Mouse (Mus musculus) adrenal gland, adult 18-20 months (tissue): ENCODE measurements around the gene Cd300a. TPM values are rescaled to one million over a fixed set of nuclear protein-coding genes. Genes with fewer than 3 reads are reported as not detected.
A peak's percentile ranks its signal among the peaks of the same experiment; 100 is the strongest.
"Not testable (repeated sequence)": the region's sequence is repeated elsewhere in the genome, so short reads cannot be mapped to it uniquely, and the experiment has no call there.

Experiments
- DNase-seq, 2 experiments: peaks; one replicate each; pipeline ENCODE4 v3.0.0; 2021 to 2022; ENCODE audit warnings: low spot score in 2 of 2
- total RNA-seq, 2 experiments: library from RNA; stranded (reverse); gene quantifications; 1 replicate in 1 of 2; 2 replicates in 1 of 2; pipeline ENCODE4 v1.2.3; 2021

Gene Cd300a
- total RNA-seq, 2 experiments from 2014 or later = 1.3 to 3.3 TPM

DNA sequence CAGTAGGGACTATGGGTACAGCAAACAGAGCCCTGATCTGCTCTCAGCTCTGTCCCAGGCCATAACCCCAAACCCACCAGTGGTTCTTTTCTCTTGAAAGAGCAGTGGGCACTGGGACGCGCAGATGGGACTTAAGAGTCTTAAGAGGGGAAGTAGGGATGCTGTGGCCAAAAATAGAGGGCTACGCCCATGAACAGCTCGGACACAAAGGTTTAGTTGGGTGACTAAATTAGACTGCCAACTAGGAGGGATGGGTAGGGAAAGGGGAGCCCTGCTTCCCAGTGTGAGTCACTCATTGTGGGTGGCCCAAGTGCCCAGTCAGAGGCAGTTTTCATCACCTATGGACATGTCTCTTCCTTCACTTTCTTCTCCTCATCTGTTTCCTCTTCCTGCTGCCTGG lies 13.4 kb downstream of the Cd300a start:
- no peak for DNase-seq

DNA sequence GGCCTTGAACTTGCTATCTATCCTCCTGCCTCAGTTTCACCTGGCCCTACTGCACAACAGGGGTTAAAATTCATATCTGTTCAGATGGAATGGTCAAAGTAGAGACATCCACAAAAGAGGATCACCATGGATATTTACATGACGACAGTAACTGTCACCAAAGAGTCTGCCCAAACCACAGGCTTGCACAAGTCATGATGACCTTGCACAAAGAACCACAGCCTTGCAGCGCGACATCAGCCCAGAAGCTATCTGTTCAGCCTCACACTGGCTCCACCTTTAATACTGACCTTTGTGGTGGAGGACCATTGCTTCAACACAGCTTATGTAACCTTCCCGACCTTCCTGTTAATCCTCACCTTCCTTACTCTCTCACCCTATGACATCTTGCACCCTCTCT lies 17.7 kb downstream of the Cd300a start:
- DNase-seq = peak in 1 of 2 experiments; percentile 30

DNA sequence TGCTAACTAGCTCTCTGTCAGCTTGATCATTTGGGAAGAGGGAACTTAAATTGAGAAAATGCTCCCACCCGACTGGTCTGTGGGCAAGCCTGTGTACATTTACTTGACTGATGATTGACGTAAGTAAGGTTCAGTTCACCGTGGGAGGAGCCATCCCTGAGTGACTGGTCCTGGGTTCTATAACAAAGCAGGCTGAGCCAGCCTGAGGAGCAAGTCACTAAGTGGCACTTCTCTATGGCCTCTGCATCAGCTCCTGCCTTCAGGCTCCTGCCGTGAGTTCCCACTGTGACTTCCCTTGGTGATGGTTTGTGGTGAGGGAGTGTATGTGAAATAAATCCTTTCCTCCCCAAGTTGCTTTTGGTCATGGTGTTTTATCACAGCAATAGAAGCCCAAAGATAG lies 18.2 kb downstream of the Cd300a start:
- no peak for DNase-seq

DNA sequence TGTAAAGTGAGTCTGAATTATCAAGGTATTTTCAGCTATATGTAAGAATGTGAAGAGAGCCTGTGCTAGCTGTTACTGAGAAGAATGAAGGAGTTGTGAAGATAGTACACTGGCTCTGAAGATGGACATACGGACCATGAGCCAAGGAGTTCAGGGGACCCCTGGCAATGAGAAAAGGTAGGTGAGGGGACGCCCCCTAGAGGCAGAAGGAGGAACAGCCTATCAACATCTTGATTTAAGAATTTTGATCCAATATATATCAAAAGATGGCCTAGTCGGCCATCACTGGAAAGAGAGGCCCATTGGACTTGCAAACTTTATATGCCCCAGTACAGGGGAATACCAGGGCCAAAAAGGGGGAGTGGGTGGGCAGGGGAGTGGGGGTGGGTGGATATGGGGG lies 19.7 kb downstream of the Cd300a start:
- DNase-seq = not testable (repeated sequence)

DNA sequence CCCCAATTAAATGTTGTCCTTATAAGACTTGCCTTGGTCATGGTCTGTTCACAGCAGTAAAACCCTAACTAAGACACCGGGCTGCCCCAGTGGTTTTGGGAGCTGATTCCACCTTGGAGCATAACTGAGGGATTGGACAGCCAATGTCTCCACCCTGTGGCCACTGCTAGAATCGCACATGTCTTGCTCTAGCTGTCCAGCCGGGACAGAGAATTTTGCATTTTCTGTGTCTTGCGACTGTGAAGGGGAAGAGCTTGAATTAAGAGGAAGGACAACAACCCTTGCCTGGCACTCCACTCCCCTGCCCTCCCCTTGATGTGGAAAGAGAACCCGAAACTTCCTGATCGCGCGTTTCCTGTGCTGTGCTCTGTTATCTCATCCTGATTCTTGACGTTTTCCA lies 23.0 kb downstream of the Cd300a start:
- DNase-seq = peak; percentile 71

DNA sequence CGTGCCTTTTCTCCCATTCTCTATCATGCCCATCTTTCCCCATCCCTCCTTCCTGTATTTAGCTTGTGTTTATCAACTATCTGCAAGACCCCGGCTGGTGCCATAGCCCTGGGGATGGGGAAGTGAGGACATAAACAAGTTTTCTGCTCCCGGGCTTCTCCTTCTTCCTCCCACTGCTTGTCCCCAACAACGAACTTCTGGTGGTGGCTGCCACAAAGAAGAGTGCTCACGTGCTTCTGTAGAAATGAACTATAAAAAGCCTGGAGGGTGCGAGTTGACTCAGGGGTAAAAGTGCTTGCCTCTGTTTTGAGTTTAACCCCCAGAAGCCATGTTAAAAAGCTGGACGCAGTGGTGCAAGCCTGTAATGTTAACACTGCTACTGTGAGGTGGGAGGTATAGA lies 25.1 kb downstream of the Cd300a start:
- DNase-seq = no peak

DNA sequence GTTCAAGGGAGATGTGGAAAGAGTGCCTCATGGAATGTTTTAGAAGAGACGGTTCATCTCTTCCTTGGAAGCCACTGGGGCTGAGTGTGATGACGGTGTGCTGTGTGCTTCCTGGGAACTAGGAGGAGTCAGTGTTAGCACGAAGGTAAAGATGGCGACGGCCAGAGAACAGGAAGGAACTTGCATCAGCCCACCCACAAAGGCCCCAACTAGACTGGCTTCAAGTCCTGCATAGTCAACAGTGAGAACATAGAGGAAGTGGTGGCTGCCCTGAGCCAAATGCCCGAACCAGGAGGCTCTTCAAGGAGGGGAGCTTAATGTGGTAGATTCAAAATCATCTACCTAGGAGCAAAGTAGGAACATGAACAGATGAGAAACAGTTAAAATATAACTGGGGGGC lies 27.3 kb downstream of the Cd300a start:
- DNase-seq = no peak

DNA sequence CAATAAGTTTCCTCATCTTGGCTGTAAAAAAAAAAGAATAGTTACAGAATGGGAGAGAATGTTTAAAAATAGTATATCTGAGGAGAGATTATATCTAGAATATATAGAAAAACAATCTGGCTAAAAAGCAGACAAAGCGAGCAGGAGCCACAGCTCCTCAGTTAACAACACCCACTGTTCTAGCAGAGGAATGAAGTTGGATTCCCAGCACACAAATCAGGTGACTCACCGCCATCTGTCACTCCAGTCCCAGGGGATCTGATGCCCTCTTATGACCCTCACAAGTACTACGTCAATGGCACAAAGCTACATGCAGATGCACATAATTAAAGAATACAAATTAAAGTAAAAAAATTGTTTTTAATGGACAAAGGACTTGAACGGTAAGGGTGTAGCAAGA lies 32.6 kb downstream of the Cd300a start:
- no peak for DNase-seq

DNA sequence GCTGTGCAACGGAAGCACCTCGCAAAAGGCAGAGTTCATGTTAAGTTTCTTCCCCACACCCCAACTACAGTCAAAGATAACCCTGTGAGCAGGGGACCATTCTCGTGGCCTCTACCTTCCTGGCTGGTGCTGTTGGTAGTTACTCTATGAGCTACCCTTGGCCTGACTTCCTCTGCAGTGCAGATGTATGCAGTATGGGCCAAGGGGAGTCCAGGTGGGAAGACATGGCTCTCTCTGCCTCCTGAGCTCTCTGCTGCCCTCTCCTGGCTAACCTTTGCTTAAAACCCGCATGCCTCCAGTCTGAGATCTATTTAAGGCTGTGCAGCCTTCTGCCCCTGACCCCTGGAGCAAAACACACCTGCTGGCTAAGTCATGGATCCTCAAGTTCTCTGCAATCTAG lies 34.1 kb downstream of the Cd300a start:
- no peak for DNase-seq

DNA sequence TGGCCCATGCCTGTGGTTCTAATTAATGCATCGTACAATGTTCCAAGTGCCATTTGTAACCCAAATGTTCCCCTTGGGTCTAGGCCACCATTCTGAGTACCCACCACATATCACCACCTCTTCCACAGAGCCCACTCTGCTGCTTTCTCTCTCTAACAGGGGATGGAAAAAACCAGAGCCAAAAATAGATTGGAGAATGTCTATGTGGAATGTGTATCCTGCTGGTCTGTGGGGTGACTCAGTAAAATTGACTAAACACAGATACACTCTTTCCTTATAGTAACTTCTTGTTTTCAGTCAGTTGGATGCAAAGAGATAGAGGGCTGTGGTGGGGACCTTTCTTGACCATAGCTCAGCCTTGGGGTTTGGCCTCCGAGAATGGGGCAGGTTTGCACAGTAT lies 39.7 kb downstream of the Cd300a start:
- DNase-seq = no peak

DNA sequence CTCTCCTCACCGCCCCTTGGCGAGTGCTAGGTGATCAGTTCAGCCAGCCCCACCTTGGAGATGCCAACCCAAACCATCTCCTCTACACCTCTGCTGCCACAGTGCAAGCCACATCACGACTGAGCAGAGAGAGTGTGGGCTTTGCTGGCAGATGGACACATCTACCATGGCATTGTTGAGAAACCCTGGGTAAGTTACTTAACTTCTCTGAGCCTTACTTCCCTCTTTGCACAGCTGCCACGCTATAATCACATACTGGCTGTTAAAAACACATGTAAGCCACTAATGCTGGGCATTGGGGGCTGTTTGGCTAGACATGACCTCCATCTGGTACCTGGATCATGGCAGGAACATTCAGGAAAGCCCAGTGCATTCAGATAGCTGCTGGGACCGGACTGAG lies 41.2 kb downstream of the Cd300a start:
- no peak for DNase-seq

DNA sequence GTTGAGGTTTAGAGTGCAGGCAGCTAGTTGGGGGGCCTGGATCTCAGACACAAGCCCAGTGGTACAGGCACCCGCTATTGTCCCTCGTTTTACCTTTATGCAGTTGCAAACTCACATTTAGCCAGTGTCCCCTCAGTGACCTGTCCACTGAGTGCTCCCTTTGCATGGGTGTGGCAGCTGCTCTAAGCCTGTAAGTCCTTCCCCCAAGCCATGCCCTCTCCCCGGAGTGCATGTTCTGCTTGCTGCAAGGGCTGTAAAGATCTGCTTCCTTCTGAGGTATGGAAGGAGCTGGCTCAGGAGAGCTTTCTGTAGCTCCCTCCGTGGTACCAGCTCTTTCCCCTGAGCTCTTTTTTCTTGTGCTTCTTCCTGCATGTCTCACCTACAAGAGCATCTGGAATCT lies 43.8 kb downstream of the Cd300a start:
- no peak for DNase-seq

DNA sequence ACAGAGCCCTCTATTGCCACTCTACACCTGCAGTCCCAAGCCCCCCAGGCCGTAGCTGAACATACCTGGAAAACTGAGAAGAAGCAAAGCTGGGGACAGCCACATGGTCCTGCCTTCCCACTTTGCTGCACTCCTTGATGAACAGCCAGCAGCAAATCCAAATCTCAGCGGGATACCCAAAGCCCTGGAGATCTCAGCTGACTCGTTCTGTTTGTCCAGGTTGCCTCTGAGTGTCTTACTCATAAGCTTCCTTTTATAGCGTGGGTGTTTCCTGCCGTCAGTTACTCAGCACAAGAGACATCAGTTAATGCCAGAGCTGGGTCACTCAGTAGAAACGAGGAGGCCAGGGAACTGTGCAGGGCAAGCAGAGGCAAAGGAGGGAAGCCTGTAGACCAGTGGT lies 44.3 kb downstream of the Cd300a start, which contains the start of gene Cd300lb:
Gene Cd300lb, minus strand, starts transcription at position 243 of the 400 bp plus-strand sequence.
- DNase-seq = no peak

Other genes with a start within 250 kb of the Cd300a start
- 1,000 to 10,000 TPM; 1,092 to 1,268 TPM for gene Rpl38, start 221.5 kb upstream of the Cd300a start, total RNA-seq
- 10 to 100 TPM; 46.0 to 94.2 TPM for gene Ttyh2, start 214.6 kb upstream of the Cd300a start, total RNA-seq
- gene Dnaic2, start 162.6 kb upstream of the Cd300a start, total RNA-seq = under 1 TPM; 0.19 to 0.50 TPM
- under 1 TPM; 0.66 to 0.93 TPM for gene Kif19a, start 124.7 kb upstream of the Cd300a start, total RNA-seq
- not detected for gene Btbd17, start 94.1 kb upstream of the Cd300a start, total RNA-seq
- gene Gpr142, start 91.1 kb upstream of the Cd300a start, total RNA-seq = not detected
- gene Gprc5c, start 38.9 kb upstream of the Cd300a start, total RNA-seq = 1 to 10 TPM; 2.5 to 4.6 TPM
- gene Cd300lb, start 44.3 kb downstream of the Cd300a start, total RNA-seq = under 1 TPM; 0.40 to 0.80 TPM
- gene Cd300c, start 79.1 kb downstream of the Cd300a start, total RNA-seq = not detected
- 1 to 10 TPM; 1.1 to 2.5 TPM for gene Cd300ld, start 99.9 kb downstream of the Cd300a start, total RNA-seq
- gene Cd300c2, start 111.8 kb downstream of the Cd300a start, total RNA-seq = 1 to 10 TPM; 5.3 to 8.6 TPM
- gene Cd300ld2, start 126.2 kb downstream of the Cd300a start, total RNA-seq = not detected
- under 1 TPM in 1 of 2 experiments, not detected in 1; 0.74 TPM for gene Cd300ld4, start 137.0 kb downstream of the Cd300a start, total RNA-seq
- gene Cd300ld5, start 147.7 kb downstream of the Cd300a start, total RNA-seq = 10 to 100 TPM in 1 of 2 experiments, 1 to 10 TPM in 1; 3.4 to 10.9 TPM
- 10 to 100 TPM in 1 of 2 experiments, 1 to 10 TPM in 1; 8.6 to 10.5 TPM for gene Cd300ld3, start 158.4 kb downstream of the Cd300a start, total RNA-seq
- under 1 TPM; 0.46 to 0.64 TPM for gene Cd300e, start 172.1 kb downstream of the Cd300a start, total RNA-seq
- 1 to 10 TPM in 1 of 2 experiments, under 1 TPM in 1; 0.76 to 1.3 TPM for gene Rab37, start 201.4 kb downstream of the Cd300a start, total RNA-seq
- 1 to 10 TPM; 1.3 to 2.5 TPM for gene Cd300lf, start 244.0 kb downstream of the Cd300a start, total RNA-seq